8 mouse cellular contexts compared by ENCODE assay signal in genomic region chr6:73153675-73154074, GRCm38 (mm10).
A peak's percentile ranks its signal among the peaks of the same experiment; 100 is the strongest.
DNase-seq lines count a peak whose midpoint lies in the region; ATAC-seq lines count a peak whose summit lies in the region.

No protein-coding gene starts in this region.

- H3K9ac ChIP-seq in forebrain, embryonic 11.5 days (ENCODE audit: low read length) = no peak overlapping the region
- no peak overlapping the region for H3K9ac ChIP-seq in lung, embryonic 15.5 days

- ATAC-seq in forebrain, embryonic 11.5 days (replicated peaks; ENCODE audit: low FRiP score) = peak; percentile 80
- peak; percentile 52; the same call in 1 of the 2 replicates for ATAC-seq in lung, embryonic 15.5 days (ENCODE audit: borderline replicate concordance, extremely low read depth, low FRiP score, low TSS enrichment)

- H3K36me3 ChIP-seq in forebrain, embryonic 11.5 days (ENCODE audit: control insufficient read depth, insufficient read depth, low read length) = no peaks in the 10 kb centered on the region
- H3K36me3 ChIP-seq in lung, embryonic 15.5 days = no peaks in the 10 kb centered on the region

- H3K4me2 ChIP-seq in forebrain, embryonic 11.5 days (ENCODE audit: low read depth, low read length, severe bottlenecking) = no peak overlapping the region
- no peak overlapping the region for H3K4me2 ChIP-seq in lung, embryonic 15.5 days

- WGBS in forebrain, embryonic 11.5 days = 0% methylated on average over 1 of the region's 1 CpGs
- 0% methylated on average over 1 of the region's 1 CpGs for WGBS in lung, embryonic 15.5 days

- peak; percentile 67 to 73 for DNase-seq in CD8-positive naive resting alpha-beta T cell, adult 2 months (ENCODE audit: low read depth in 2 of 2, low spot score in 2 of 2)
- DNase-seq in brain, embryonic 18.5 days (ENCODE audit: low read depth, low spot score) = peak; percentile 59
- DNase-seq in forebrain, embryonic 11.5 days (ENCODE audit: low spot score) = peak; percentile 90
- DNase-seq in heart, postnatal 25 days (ENCODE audit: low spot score) = peak; percentile 41
- peak; percentile 90 for DNase-seq in layer of hippocampus, adult 11-12 months (ENCODE audit: low spot score)
- peak; percentile 81 for DNase-seq in ovary, postnatal 14 days (ENCODE audit: low spot score)
- peak; percentile 75 for DNase-seq in thymus, postnatal 0 days (ENCODE audit: low spot score)

- no peak overlapping the region for H3K27ac ChIP-seq in forebrain, embryonic 11.5 days (ENCODE audit: low read depth, low read length)
- no peak overlapping the region for H3K27ac ChIP-seq in lung, embryonic 15.5 days

- no peak overlapping the region for H3K4me3 ChIP-seq in forebrain, embryonic 11.5 days (ENCODE audit: low read depth, low read length)
- H3K4me3 ChIP-seq in lung, embryonic 15.5 days = no peak overlapping the region

- intact Hi-C loops in heart, postnatal 25 days (cut with DNase I) = loop anchor here (1.0 to 10.0 kb wide), 4 partner anchors 133 to 516 kb away; no protein-coding TSS in a partner anchor

- H3K9me3 ChIP-seq in forebrain, embryonic 11.5 days (ENCODE audit: control insufficient read depth, low read length) = no peaks in the 10 kb centered on the region
- no peaks in the 10 kb centered on the region for H3K9me3 ChIP-seq in lung, embryonic 15.5 days

- no peaks in the 10 kb centered on the region for H3K4me1 ChIP-seq in forebrain, embryonic 11.5 days (replicated peaks; ENCODE audit: control insufficient read depth, insufficient read depth, low read length)
- no peaks in the 10 kb centered on the region for H3K4me1 ChIP-seq in lung, embryonic 15.5 days

- H3K27me3 ChIP-seq in forebrain, embryonic 11.5 days (ENCODE audit: control insufficient read depth, insufficient read depth, low read length) = no peaks in the 10 kb centered on the region
- no peaks in the 10 kb centered on the region for H3K27me3 ChIP-seq in lung, embryonic 15.5 days
